Mouse (Mus musculus) lung, adult 18-20 months (tissue): ENCODE measurements around the gene Rfxap.
"Not testable (repeated sequence)": the region's sequence is repeated elsewhere in the genome, so short reads cannot be mapped to it uniquely, and the experiment has no call there.

Source experiments
- DNase-seq, 2 experiments: peaks; one replicate each; pipeline ENCODE4 v3.0.0; 2022; ENCODE audit warnings: mixed read lengths in 2 of 2

Gene Rfxap

DNA sequence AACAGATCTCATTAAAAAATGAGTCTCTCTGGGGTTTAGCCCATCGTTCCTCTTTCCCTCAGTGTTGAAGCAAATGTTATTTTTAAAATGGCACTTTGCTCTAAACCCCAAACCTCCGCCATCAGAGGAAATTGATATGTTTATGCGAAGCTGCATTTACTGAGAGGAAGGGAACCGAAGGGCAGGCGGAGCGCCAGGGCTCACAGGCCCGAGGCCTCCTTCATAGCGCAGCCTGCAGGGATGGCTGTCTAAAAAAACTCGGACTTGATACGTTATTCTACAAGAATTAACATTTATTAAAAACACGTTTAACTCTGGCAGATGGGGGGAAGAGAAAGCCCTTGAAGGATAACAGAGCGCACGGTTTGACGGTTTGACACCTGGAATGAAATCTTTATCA, 41.6 kb downstream of the Rfxap start:
- DNase-seq = no peak

DNA sequence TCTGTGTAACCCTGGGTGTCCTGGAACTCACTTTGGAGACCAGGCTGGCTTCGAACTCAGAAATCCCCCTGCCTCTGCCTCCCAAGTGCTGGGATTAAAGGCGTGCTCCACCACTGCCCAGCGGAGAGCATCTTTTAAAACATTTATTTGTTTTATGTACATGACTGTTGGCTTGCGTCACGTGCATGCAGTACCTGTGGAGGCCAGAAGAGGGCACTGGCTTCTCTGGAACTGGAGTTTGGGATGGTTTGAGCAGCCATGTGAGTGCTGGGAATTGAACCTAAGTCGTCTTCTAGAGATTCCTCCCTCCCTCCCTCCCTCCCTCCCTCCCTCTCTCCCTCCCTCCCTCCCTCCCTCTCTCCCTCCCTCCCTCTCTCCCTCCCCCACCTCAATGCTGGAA, 42.1 kb downstream of the Rfxap start:
- DNase-seq = not testable (repeated sequence)

DNA sequence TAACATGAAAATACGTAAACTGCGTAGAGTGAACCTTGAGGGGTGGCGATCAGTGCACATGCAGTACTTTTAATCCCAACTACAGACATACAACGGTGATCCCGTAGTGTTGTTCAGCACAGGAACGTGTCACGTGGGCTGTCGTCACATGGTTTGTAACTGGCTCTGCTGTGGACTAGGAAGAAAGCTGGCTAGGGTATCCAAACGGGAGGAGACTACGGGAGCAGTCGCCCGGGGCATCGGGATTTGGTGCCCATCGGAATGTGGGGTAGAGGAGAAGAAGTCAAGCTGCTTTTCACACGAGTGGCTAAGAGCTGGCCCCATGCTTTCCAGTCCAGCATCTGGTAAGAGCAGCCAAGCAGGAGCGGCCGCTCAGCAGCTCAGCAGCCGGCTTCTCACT, 43.2 kb downstream of the Rfxap start:
- DNase-seq = peak; percentile 26 to 41

DNA sequence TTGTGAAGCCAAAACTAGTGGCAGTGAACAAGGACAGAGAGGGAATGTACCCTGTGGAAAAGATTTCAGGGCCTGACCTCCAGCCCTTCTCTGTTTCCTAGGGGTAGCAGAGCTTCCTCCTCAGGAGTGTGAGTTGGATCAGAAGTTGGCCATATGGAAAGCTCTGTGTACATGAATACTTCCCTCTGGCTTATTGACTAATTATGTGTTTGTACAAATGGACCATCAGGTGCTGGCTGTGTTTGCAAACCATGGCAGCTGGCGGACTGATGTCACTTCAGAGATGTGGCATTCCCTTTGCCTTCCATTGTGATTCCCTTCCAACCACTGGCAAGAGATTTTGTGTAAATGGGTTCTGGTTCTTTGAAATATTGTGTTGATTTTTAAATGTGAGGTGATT, 46.3 kb downstream of the Rfxap start:
- DNase-seq = no peak

DNA sequence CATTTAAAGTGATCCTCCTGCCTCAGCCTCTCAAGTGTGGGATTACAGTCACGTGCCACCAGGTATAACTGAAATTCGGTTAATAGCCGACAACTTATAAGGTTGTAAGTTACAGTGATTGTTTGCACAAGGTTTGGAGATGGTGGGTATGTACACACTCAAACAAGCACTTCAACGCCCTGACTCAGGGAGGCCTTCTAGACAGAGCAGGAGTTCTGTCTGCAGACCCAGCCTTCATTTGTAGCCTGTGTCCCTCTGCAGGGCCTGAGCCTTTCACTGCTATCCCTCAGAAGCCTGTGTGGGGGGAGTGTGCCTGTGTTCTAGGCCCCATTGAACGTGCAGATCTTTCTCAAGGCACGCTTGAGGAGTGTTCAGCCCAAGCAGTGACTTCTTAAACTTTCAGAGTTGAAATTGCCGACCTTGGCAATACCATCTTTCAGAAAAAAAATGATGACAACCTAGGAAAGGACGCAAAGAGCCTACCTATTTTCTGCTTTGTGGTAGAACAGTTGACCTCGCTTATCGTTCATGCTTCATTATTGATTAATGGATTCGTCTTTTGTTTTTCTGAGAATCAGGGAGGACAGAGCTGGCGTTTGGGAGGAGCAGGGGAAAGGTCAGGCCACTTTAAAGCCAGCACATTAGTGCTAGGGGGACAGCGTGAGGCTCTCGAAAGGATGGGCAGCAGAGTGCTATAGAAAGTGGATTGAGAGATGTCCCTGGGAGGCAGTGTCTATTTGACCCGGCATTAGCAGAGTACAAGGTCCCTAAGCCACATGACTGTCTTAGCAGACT, 47.1 kb downstream of the Rfxap start:
- DNase-seq = peak in 1 of 2 experiments; percentile 14

DNA sequence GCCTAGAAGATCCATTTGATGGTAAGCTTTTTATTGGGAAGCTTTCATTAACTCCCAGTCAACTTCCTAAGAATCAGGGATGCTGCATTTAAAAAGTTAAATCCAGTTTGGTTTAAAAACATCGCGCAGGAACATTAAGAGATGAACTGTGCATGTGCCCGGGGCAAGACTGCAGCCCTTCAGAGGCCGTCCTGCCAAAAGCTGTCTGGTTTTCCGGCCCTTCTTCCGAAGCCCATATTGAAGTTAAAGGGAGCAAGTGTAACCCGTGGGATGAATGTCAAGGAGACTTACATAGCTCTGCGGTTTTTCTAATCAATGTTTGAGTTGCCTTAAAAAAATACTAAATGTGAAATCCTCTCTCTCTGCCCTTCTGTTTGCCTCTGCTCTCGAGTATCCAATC, 48.4 kb downstream of the Rfxap start:
- DNase-seq = no peak

DNA sequence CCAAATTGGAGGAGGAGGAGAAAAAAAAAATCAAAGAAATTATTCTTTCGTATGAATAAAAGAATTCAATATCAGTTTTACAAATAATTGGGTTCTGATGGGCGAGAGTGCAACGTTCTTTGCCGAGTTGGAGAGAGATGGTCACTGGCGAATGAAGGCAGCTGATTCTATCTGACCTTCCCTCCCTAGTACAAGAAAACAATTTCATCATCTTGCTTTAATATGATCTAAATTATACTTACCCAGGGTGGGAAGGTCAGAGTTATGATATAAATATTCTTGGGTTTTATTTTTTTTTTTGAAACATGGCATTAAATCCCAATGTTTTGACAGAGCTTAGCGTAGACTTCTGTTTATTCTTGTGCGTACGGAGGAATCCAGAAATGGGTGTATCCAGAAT, 50.1 kb downstream of the Rfxap start:
- DNase-seq = no peak

DNA sequence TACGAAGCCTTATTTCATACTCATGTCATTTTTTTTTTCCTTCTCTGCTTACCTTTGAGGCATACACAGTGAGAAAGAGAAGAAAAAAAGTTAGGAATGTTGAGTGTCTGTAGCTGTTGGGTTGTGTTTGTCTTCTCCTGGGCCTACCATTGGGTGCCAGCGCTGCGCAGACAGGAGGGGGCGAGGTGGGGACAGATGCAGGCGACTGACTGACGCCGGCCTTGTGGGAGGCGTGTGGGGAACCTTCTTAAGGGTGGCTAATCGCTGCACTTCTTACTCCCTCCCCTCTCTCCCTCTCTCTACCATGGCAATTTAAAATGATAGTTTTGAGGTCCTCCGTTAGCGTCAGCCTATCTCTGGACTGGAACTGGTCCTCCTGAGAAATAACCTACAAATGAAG, 51.5 kb downstream of the Rfxap start:
- DNase-seq = peak; percentile 54 to 68

DNA sequence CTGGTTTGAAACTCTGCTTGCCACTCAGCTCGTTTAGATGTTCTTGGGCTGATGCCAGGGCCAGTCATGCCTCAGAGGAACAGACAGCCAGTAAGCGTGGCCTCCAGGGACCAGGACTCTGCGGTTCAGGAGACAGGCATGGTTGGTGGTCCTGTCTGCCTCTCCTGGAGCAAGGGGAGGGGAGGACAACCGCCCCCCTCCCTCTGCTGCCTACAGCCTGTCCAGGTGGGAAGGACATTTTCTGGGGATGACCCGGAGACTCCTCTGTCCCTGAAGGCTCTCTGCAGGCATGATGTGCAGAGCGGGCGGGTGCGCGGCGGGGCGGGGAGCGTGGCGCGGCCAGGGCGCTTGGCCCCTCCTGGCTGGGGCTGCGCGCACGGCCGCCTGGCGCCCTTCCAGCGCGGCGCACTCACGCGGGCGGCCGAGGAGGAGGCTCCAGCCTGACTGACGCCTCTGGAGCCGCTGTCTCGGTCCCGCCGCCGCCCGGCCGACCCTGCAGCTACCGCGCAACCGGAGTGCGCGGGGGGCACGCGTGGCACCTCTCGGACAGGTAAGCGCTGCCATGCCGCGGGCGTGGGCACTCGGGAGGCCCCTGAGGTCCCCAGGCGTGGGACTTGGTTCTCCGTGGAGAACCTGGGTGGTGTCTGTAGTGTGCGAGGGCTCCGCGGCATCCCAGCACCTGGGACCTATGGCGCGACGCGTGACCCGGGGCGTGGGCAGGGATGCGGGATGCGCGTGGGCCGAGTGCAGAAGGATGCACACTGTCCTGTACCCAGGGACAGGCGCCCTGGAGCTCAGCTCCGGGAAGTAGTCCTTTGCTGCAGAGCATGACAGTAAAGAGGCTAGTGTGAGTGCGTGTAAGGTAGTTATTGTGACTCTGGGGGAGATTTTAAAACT, 52.2 kb downstream of the Rfxap start, which contains the start of gene Smad9:
TSS of gene Smad9 (plus strand) at position 438 of the 897 bp plus-strand sequence.
- DNase-seq = peak; percentile 51 to 57

DNA sequence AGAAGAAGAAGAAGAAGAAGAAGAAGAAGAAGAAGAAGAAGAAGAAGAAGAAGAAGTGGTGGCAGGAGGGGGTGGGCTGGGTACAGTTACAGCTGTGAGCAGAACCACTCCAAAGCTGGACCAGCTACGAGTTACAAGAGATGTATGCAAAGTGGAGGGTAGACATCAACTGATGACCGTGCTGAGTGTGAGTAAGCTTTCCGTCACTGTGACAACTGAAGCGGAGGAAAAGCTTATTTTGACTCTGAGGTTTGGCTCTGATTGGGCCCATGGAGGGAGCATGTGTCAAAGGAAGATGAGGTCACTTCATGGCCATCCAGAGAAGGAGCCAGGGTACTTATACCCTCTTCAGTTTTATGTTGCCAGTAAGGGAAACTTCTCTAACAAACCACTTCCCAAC, 54.2 kb downstream of the Rfxap start:
- no peak for DNase-seq
